Mouse (Mus musculus) lung, embryonic 16.5 days (tissue): ENCODE data around the gene Lsamp. TPM values are rescaled to one million over a fixed set of nuclear protein-coding genes. Genes with fewer than 3 reads are reported as not detected.

Source experiments
- ATAC-seq: fragments of 200-750 bp; cut with Nextera tagmentation; 2 replicates; pipeline ENCODE4 v1.8.0; 2017; ENCODE audit warnings: low read depth, mild to moderate bottlenecking, moderate library complexity
- H3K27ac ChIP-seq: fragments of 300-500 bp; sonication (generic); 2 replicates; pipeline ENCODE4 v1.5.1; 2014; ENCODE audit warnings: mild to moderate bottlenecking, control low read depth, low read length
- H3K27me3 ChIP-seq: fragments of 300-500 bp; sonication (generic); 2 replicates; pipeline ENCODE4 v1.6.1; 2014; ENCODE audit warnings: low read depth, low read length, mixed read lengths; ENCODE audit not compliant: control insufficient read depth, insufficient read depth
- H3K36me3 ChIP-seq: fragments of 300-500 bp; sonication (generic); 2 replicates; pipeline ENCODE4 v1.6.1; 2014; ENCODE audit warnings: low read length; ENCODE audit not compliant: control insufficient read depth, insufficient read depth
- H3K4me1 ChIP-seq: fragments of 300-500 bp; sonication (generic); replicated peaks from 2 replicates; pipeline ENCODE4 v1.6.1; 2014; ENCODE audit warnings: low read length, mixed read lengths; ENCODE audit not compliant: control insufficient read depth, insufficient read depth
- H3K4me2 ChIP-seq: fragments of 300-500 bp; sonication (generic); 2 replicates; pipeline ENCODE4 v1.6.1; 2014; ENCODE audit warnings: low read depth, low read length, control low read depth
- H3K4me3 ChIP-seq: fragments of 300-500 bp; sonication (generic); 2 replicates; pipeline ENCODE4 v1.5.1; 2014; ENCODE audit warnings: mild to moderate bottlenecking, low read length, control low read depth
- H3K9ac ChIP-seq: fragments of 300-500 bp; sonication (generic); 2 replicates; pipeline ENCODE4 v1.6.1; 2014; ENCODE audit warnings: low read length, control low read depth
- H3K9me3 ChIP-seq: fragments of 300-500 bp; sonication (generic); 2 replicates; pipeline ENCODE4 v1.6.1; 2016; ENCODE audit warnings: low read length; ENCODE audit not compliant: control insufficient read depth
- WGBS: fragments of 180-500 bp; shearing (Covaris S2); extraction: QIAGEN DNeasy Blood & Tissue Kit; methylation state at CpG from one replicate; pipeline ENCODE4 v1.1.7; 2014; 5-methylcytosine and 5-hydroxymethylcytosine counted together
- polyA plus RNA-seq: library from polyadenylated mRNA; unstranded; fragments of >200 nt; fragmentation: Nextera tagmentation; extraction: Ambion mirVana; gene quantifications from 2 replicates; pipeline ENCODE4 v1.2.1, GENCODE M21; 2015

The Lsamp gene
- polyA plus RNA-seq, 1 experiment from 2014 or later, result 1.2 TPM

- H3K9ac ChIP-seq, result no peak overlapping the region
- no peak for ATAC-seq
These were observed 332.0 kb downstream of the Lsamp start for GRCm38 (mm10) chr16:40316199-40316598.

GRCm38 (mm10) chr16:40324811-40325210, 340.6 kb downstream of the Lsamp start:
- Histone ChIP-seq H3K27me3 (no peaks in the 10 kb centered on the region), H3K27ac (no peak overlapping the region), H3K4me1 (no peaks in the 10 kb centered on the region), H3K4me3 (no peak overlapping the region), H3K9me3 (no peaks in the 10 kb centered on the region), H3K9ac (no peak overlapping the region), H3K4me2 (no peak overlapping the region), H3K36me3 (no peaks in the 10 kb centered on the region)
- WGBS, result 81% methylated on average over 3 of the region's 3 CpGs
- no peak for ATAC-seq

More at GRCm38 (mm10) chr16:40316199-40316598, 332.0 kb downstream of the Lsamp start:
- Histone ChIP-seq H3K9me3 (no peaks in the 10 kb centered on the region), H3K4me1 (no peaks in the 10 kb centered on the region), H3K4me3 (no peak overlapping the region), H3K36me3 (no peaks in the 10 kb centered on the region), H3K27ac (no peak overlapping the region), H3K27me3 (no peaks in the 10 kb centered on the region), H3K4me2 (no peak overlapping the region)
- WGBS, result 78% methylated on average over 2 of the region's 2 CpGs

DNA sequence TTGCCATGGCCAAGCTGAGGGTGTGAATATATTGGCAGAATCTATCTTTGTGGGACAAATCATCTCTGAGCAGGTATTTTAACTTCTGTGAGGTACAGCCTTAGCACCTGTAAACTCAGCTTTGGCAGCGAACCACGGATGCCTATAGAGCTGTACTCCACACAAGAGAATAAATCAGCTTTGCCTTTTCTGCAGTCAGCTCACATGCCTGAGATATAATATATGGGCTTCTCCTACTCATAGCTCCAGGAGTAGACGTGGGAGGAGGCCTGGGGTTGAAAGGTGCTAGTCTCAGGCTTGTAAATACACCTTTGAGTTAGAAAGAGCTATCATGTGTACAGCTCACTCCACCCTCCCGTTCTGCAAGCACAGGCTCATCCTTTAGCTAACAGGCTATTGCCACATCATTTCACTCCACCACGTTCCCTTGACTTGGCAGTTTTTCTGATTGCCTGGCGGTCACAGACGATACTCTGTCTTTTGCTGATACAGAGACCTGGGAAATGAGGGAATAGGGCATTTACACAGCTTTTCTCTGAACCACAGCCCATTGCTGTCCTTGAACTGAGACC, 344.2 kb downstream of the Lsamp start:
- no peaks in the 10 kb centered on the region for H3K27me3 ChIP-seq
- H3K9ac ChIP-seq, result no peak overlapping the region
- H3K4me1 ChIP-seq, result no peaks in the 10 kb centered on the region
- no peak overlapping the region for H3K4me3 ChIP-seq
- no peak for ATAC-seq
- no peaks in the 10 kb centered on the region for H3K9me3 ChIP-seq
- H3K4me2 ChIP-seq, result no peak overlapping the region
- H3K36me3 ChIP-seq, result no peaks in the 10 kb centered on the region
- 59% methylated on average over 7 of the region's 7 CpGs for WGBS
- H3K27ac ChIP-seq, result no peak overlapping the region

- Histone ChIP-seq H3K4me1 (no peaks in the 10 kb centered on the region), H3K4me2 (no peak overlapping the region), H3K4me3 (no peak overlapping the region), H3K9ac (no peak overlapping the region), H3K9me3 (no peaks in the 10 kb centered on the region), H3K27me3 (no peaks in the 10 kb centered on the region), H3K27ac (no peak overlapping the region), H3K36me3 (no peaks in the 10 kb centered on the region)
- no peak for ATAC-seq
- 76% methylated on average over 5 of the region's 5 CpGs for WGBS
These were observed 385.5 kb downstream of the Lsamp start for GRCm38 (mm10) chr16:40369677-40370076.

- no peak for ATAC-seq
- Histone ChIP-seq H3K27me3 (no peaks in the 10 kb centered on the region), H3K9me3 (no peaks in the 10 kb centered on the region), H3K9ac (no peak overlapping the region), H3K4me3 (no peak overlapping the region), H3K27ac (no peak overlapping the region), H3K36me3 (no peaks in the 10 kb centered on the region), H3K4me2 (no peak overlapping the region), H3K4me1 (no peaks in the 10 kb centered on the region)
- WGBS, result 94% methylated on average over 1 of the region's 1 CpGs
These were observed 387.1 kb downstream of the Lsamp start for GRCm38 (mm10) chr16:40371291-40371690.

DNA sequence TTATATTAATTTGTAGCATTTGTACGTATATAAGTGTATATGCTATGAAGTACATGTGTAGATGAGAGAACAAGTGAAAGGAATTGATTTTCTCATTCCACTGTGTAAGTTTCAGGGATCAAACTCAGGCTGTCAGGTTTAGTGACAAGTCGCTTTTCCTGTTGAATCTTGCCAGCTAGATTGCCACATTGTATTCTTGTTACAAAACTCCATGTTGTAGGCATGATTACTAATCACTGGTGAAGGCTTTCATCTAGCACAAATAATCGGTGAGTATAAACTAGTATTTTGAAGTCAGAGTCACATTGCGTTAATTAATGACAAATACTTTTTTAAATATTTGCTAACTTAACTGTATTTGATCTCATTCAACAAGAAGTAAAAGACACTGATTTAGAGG, 391.2 kb downstream of the Lsamp start:
- Histone ChIP-seq H3K9ac (no peak overlapping the region), H3K27me3 (no peaks in the 10 kb centered on the region), H3K4me1 (no peaks in the 10 kb centered on the region), H3K9me3 (no peaks in the 10 kb centered on the region), H3K27ac (no peak overlapping the region), H3K36me3 (no peaks in the 10 kb centered on the region), H3K4me3 (no peak overlapping the region), H3K4me2 (no peak overlapping the region)
- 73% methylated on average over 4 of the region's 4 CpGs for WGBS
- ATAC-seq, result no peak

GRCm38 (mm10) chr16:40377129-40377799, 393.1 kb downstream of the Lsamp start:
- H3K27ac ChIP-seq, result no peak overlapping the region
- H3K9ac ChIP-seq, result no peak overlapping the region
- no peaks in the 10 kb centered on the region for H3K4me1 ChIP-seq
- H3K9me3 ChIP-seq, result no peaks in the 10 kb centered on the region
- H3K4me2 ChIP-seq, result no peak overlapping the region
- no peak for ATAC-seq
- WGBS, result 73% methylated on average over 6 of the region's 6 CpGs
- H3K27me3 ChIP-seq, result no peaks in the 10 kb centered on the region
- no peaks in the 10 kb centered on the region for H3K36me3 ChIP-seq
- no peak overlapping the region for H3K4me3 ChIP-seq

GRCm38 (mm10) chr16:40392106-40392505, 407.9 kb downstream of the Lsamp start:
- WGBS, result 73% methylated on average over 4 of the region's 4 CpGs
- no peak for ATAC-seq
- Histone ChIP-seq H3K9me3 (no peaks in the 10 kb centered on the region), H3K4me1 (no peaks in the 10 kb centered on the region), H3K4me3 (no peak overlapping the region), H3K4me2 (no peak overlapping the region), H3K27me3 (no peaks in the 10 kb centered on the region), H3K9ac (no peak overlapping the region), H3K27ac (no peak overlapping the region), H3K36me3 (no peaks in the 10 kb centered on the region)

DNA sequence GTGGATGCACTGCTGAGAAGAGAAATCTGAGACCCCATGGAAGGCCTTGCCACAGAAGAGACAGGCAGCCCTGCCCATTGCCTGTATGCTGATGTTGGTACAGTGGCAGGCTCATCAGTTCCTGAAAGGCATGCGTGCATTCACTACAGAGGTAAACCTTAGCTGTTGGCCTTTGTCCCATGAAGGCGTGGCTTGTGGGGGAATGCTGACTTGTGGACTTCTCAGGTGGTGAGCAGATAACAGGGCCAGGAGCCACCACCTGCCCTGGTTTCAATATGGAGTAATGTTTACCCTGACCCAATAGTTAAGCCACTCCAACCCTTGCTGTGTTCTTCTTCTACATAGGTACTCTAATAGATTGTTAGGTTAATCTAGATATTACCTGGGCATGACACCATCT, 415.4 kb downstream of the Lsamp start:
- ATAC-seq, result no peak
- Histone ChIP-seq H3K4me3 (no peak overlapping the region), H3K36me3 (no peaks in the 10 kb centered on the region), H3K27me3 (no peaks in the 10 kb centered on the region), H3K4me1 (no peaks in the 10 kb centered on the region), H3K4me2 (no peak overlapping the region), H3K9ac (no peak overlapping the region), H3K9me3 (no peaks in the 10 kb centered on the region), H3K27ac (no peak overlapping the region)
- 78% methylated on average over 2 of the region's 2 CpGs for WGBS
